Mouse (Mus musculus) retina, embryonic 14.5 days (tissue): ENCODE measurements around the gene Foxn3.

Source experiments
- DNase-seq: peaks from one replicate; pipeline ENCODE4 v3.0.0-alpha.2; 2015; ENCODE audit warnings: low spot score

Gene Foxn3

DNA sequence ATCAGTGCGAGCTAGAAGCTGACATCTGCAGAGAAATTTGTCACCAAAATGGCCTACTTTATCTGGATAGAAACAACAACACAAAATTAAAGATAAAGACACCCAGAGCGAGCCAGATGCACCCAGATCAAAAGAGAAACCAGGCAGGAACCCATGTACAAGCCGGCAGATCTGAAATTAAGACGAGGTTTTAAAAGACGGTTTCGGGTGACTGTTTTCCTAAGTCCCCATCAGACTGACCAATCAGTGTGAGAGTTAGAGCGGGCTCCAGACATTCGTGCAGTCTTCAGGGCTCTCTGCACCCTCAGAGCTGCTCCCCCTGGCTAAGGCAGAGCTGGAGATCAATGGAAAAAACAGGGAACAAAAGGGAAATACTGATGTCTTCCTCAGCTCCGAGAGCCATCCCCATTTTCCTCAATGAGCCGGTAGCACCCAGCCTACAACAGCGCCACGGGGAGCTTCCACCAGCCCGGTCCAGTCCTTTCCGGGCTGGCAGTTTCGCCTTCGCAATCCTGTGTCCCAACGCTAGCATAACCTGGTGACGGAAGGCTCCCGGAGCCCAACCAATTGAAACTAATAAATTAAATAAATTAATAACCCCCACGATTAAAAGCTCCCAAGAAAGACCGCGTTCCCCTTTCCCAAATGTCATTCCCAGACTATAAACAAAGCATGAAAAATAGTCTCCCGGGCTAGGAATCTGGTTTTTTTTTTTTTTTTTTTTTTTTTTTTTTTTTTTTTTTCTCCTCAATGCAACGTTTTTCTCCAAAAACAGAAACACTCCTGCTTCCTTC lies 1.1 kb downstream of the Foxn3 start:
- peak; percentile 71 for DNase-seq

DNA sequence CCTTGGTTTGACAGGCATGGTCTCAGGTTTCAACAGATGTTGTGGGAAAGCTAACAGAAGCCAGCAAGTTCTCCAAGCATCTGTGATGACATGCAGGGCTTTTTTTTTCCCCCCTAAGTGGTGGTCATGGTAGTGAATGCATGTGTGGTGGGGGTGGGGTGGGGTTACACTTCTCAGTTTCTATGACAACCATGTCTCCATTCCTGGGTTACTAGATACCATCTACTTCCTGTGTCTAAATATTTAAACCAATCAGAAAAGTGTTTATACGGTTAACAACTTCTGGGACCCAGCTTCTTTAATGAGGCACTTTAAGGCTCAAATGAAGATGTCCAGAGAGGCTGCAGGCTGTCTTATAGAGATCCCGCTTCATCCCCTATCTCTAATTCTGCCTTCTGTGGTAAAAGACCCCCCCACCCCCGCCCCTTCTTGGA lies 2.0 kb downstream of the Foxn3 start:
- peak; percentile 38 for DNase-seq

DNA sequence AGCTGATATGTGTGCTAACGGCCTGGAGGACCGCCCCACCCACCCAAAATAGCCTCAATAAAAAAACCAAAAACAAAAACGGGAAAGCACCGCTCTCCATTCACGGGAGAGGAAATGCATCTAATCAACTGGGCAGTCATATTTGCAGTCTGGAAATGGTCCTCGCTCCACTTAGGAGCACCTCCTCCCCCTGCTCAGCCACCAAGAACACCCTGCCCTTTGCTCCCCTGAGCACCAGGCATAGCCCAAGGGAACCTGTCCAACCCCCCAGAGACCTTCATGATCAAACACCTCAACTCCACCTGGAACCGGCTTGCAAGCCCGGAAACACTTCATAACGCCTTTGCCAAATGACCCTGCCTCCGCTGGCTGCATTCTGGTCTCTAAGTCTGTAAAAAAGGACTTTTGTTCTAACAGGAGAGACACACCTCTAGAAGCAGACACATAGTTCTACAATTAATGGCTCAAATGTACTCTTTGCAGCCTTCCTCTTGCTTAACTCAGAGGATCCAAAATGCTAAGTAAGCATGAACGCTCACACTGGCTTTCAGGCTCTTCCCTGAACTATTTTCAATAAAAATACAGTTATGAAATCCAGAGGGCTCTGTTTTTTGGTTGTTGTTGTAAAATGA lies 2.6 kb downstream of the Foxn3 start:
- no peak for DNase-seq

DNA sequence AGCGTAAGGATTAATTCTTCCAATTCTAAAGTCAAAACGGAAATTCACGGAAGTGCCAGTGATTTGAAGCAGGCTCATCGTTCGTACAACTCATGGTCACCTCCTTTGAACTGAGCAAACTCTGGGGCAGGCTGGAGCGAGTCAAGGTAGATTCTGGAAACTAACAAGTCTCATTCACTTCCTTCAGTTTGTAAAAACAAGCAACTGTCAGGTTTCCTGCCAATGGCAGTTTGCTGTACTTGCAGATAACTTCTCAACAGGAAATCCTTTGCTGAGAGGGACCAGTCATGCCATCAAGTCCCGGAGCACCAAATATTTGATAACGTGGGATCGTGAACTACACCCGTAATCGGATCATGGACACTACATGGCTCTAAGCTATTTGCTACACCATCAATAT lies 3.9 kb downstream of the Foxn3 start:
- DNase-seq, result no peak

DNA sequence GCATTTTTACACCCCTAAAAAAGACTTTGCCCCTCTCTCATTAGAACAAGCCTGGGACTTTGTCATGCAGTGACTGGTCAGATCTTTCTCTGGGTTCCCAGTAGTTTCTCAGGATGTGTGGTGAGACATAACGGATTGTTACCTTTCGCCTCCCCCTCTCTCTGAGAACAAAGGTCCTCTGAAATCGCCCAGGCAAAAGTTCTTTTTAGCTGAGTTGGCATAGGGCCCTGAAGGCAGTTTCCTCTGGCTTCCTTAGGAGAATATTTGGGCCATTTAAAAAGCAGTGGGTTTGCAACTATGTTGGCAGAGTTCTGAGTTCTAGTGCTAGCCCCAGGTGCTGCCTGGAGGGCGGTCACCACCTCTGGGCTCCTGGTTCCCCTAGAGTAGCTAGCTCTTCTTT lies 4.9 kb downstream of the Foxn3 start:
- no peak for DNase-seq

DNA sequence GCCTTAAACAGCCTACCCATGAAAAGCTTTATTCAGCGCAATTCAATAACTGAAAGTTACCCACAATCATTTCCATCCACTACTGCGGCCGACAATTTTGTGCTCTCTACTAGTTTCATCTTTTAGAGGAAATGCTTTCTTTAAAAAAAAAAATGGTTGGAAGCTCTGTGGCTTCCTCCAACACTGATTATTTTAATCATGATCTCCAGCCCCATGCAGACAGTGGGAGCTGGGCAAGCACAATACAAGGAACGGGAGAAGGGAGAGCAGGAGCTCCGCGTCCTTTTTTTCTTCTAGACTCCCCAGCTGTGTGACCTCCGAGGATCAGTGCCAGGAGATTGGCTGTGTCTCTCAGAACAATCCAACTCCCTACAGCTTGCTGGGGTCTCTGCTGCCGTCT lies 5.9 kb downstream of the Foxn3 start:
- no peak for DNase-seq

DNA sequence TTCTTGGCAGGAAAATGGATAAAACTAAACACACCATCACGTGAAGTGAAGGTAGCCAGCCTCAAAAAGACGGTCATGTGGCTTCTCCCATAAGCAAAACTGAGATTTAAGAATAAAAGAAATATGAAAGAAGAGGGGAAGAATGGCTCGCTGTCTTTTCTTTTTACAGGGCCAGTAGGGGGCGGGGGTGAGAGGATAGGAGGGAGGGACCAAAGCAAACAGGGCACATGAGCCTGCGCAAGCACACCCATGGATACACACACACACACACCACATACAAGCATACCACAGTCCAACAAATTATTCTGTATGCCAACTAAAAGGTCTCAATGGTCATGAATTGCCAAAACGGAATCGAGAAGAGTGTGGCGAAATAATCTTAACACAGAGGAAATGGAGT lies 12.8 kb downstream of the Foxn3 start:
- no peak for DNase-seq

DNA sequence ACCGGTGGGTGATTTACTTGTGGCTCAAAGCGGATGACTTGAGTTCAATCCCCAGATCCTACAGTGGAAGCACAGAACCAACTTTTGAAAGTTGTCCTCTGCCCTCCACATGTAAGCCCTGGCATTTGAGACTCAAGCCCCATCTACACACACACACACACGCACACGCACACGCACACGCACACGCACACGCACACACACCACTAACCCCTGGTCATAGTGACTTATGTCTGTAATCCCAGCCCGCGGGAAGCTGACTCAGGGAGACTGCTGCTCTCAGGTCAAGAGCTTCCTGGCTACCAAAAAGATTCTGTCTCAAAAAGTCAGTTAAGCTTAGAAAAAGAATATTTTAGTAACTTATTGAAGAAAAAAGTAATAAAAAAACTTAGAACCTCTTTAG lies 13.6 kb downstream of the Foxn3 start:
- DNase-seq, result no peak

DNA sequence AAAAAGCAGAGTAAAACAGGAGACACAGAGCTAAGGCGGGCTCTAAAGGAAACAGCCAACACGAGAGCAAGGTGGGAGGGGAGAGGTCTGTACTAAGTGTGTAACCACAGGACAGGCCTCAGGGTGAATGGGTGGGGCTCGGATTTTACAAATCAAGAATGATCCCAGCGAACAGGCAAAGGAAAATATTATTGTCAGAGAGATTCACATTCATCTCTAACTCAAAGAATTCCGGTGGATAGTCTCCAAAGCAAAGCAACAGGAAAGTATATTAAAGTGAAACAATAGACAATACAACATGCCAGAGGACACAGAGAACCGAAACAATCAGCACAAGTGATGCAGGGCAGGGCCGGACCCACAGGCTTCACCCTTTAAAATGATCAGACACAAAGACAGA lies 15.0 kb downstream of the Foxn3 start:
- DNase-seq, result no peak

DNA sequence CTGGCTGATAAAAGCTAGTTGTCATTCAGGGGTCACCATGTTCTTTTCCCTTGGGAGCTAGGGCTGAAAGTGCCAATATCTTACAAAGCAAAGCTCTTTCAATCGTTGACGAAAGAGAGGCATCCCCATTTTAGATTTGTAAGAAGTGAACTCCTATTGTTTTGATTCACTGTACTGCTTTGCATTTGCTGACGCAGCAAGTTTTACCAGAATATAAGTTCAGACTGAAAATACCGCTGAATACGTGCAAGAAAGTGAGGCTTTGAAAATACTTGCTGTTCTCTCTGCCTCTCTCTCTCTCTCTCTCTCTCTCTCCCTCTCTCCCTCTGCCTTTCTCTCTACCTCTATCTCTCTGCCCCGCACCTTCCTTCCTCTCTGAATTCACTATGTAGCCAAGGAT lies 16.1 kb downstream of the Foxn3 start:
- DNase-seq, result no peak

DNA sequence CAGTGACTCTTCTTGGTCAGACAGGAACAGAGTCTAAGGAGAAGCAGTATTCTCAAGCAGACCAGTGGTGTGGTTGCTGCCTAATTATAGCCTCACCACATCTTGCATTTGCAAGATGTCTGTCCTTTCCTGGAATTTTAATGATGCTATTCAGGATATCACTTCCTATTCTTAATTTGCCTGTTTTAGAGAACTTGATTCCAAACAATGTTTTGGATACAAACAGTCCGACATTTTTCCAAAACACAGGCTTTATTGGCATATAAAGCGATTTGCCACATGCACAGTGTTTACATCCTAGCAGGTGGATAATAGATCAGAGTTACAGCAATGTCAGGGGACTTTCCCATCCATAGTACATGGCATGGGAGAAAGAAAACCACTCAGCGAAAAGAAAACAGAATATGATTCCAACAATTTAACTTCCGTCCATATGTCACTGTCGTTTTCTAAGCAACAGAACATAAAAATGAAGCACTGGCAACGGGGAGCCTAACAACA lies 18.1 kb downstream of the Foxn3 start:
- no peak for DNase-seq

DNA sequence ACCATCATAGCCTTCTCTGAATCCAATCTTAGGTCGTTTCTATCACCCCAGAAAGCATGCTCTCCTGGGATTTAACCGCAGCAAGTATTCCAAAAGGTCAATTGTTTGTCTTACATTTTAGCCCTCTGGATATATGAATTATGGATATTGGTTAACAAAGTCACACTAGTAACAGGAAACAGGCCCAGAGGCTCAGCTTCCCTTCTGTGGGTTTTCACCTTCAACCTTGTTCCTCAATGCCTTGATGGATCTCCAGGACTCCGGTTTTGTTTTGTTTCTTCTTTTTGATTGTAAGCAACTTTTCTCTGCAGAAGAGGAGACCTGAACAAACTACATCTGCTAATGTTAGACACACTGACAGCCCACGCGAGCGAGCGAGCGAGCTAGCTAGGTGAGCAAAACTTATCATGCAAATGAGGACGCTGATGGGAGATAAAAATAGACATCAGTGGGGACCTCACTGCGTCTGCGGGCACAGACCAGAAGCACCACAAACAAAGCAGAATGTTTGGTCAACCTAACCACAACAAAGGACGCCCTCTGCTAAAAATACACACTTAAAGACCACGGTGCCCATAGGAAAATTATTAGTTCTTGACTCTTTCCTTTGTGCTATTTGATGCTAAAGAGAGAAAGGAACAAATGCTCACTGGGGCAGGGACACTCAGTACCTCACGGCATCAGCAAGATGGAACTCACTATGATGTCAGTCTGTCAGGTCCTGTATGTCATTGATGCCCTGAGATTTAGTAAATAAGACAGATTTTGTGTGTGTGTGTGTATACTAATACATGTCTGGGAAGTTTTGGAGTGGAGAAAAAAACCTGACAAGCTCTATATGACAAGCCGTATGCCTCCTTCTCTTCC lies 18.9 kb downstream of the Foxn3 start:
- no peak for DNase-seq

DNA sequence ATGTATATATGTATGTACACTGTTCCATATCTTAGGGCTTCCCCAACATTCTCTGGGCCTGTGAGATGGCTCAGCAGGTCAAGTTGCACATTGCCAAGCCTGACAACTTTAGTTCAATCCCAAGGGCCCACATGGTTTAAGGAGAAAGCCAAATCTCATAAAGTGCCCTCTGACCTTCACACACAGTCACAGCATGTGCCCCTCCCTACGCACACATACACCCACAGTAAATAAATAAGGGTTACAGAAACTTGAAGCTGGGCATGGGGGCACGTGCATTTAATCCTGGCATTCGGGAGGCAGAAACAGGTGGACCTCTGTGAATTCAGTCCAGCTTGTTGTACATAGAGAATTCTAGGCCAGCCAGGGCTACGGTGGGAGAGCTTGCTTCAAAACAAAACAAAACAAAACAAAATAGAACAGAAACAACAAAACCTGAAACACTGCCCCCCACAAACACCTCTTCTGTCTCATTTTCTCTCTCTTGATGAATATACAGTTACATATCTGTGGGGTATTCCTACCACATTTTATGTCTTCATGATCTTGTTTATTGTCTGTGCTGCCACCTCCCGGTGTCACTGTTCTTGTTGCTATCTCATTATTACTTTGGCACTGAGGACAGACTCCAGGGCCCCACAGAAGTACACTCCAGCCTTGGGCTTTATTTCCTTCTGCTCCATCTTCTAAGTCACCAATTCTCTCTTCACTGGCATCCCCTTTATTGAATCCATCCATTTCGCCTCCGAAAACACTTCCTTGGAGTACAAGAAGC lies 19.8 kb downstream of the Foxn3 start:
- DNase-seq, result no peak

DNA sequence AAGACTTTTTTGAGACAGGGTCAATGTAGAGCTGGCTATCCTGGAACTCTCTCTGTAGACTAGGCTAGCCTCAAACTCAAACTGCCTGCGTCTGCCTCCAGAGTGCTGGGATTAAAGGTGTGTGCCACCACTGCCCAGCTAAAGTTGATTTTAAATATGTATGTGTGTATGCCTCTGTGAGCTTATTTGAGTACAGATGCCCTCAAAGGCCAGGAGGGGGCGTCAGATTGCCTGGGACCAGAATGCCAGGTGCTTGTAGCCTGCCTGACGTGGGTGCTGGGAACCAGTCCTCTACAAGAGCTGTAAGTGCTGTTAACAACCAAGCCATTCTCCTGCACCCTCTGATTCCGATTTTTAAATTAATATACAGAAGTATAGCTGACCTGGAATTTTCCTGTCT lies 23.2 kb downstream of the Foxn3 start:
- DNase-seq, result no peak

DNA sequence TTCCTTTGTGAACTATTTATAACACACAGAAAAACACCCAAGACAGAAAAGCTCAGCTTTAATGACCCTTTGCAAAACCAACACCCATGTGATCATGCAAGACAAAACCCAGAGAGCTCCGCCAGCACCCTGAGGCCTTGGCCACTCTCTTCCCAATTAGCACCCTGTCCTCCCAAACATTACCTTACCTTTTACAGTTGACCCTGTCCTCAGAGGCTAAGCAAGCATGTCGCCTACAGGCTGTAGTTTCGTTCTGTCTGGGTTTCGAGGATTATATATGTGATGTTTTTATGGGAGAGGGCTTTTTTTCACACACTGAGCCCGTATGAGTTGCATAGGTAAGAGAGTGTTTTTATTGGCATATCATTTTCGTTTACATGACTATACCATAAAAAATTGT lies 26.1 kb downstream of the Foxn3 start:
- no peak for DNase-seq

DNA sequence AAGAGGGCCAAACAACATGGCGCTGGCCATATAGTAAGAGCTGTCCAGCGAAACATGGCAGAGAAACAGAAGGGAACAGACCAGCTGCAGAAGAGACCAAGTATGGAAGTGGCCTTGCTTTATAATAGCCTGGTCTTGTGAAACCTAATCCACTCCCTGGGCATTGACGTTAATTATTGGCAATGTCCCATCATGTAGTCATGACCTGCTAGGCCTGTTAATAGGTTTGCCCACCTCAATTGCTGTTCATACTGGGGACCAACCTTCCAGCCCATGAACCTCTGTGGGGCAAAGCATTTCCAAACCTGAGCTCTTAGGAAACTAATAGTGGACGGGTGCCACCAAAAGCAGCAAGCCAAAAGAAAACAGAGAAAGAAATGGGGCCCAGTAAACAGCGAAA lies 27.0 kb downstream of the Foxn3 start:
- DNase-seq, result no peak

DNA sequence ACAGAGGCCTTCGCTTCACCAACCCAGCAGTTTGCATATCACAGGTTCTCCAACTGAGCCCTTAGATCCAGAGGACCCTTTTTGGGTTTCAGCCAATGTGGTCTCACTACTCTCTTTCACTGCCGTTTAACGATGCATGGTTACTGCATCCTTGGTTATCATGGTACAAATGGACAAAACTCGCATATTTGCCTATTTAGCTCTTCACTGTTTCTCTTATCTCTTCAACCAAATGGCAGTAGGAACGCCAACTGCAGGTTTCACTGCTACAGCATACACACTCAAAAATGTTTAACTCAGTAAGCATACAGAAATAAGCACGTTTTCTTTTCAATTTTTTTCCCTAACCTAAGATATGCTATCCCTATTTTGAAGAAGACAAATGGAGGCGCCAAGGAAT lies 31.0 kb downstream of the Foxn3 start:
- no peak for DNase-seq

DNA sequence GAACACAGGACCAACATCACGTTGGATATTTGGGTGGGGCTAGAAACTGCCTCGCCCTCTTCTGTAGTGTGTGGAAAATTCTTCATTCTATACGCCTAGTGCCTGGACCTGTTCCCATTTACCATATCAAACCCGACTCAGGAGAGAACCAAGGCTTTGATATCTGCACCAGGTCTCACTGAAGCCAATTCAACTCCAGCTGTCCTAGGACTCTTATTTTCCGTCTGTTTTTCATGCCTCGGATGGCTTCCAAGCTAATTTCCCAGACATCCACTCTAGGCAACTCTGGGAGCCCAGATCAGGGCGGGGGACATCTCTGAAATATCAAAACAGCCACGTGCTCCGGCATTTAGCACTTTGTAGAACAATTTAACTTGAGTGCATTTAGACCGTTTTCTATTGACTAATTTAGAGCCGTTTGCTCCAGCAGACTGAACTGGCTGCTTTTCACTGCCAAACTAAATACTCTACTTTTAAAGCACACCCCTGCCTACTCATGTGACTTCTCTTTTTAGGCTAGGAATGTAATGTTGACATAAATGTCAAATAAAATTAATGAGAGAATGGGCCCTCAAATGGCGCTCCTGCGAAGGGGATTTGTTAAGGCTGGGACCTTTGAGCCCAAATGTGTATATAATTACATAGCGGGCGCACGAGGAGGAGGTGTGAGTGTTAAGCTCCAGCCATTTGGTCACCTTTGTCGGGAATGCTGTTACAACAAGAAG lies 33.5 kb downstream of the Foxn3 start:
- peak; percentile 24 for DNase-seq

DNA sequence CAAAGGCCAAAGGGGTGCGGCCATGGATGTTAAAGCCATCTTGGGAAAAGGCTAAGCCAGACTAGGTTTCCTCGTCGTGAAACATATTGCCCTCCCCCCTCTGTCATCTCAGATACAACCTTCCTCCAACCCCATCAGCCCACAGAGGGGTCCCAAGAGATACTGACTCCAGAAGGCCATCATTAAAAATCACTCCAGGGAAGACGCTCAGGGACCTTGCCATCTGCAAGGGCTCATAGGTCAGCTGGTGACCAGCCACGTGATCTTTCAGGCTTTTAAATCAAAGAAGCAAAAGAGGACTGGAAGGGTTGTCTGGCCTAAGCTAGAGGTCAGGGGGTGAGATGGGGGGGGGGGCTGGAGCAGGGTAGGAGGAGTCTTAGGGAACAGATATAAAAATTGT lies 34.4 kb downstream of the Foxn3 start:
- DNase-seq, result peak; percentile 30

DNA sequence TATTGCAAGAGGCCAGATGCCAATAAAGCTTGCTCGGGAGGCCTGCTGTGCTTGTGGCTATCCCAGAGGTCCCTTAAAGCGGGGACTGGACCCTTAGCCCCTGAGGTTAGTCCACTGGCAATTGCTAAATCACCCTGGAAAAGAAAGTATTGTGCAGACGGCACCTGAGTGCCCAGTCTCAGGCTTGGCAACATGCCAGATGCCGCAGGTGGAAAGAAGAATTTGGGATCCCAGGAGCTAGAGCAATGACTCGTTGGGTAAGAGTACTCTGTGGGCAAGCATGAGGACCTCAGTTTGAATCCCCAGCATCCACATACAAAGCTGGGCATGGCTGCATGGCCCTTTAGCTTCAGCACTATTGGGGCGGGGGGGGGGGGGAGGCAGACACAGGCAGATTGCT lies 35.9 kb downstream of the Foxn3 start:
- no peak for DNase-seq

DNA sequence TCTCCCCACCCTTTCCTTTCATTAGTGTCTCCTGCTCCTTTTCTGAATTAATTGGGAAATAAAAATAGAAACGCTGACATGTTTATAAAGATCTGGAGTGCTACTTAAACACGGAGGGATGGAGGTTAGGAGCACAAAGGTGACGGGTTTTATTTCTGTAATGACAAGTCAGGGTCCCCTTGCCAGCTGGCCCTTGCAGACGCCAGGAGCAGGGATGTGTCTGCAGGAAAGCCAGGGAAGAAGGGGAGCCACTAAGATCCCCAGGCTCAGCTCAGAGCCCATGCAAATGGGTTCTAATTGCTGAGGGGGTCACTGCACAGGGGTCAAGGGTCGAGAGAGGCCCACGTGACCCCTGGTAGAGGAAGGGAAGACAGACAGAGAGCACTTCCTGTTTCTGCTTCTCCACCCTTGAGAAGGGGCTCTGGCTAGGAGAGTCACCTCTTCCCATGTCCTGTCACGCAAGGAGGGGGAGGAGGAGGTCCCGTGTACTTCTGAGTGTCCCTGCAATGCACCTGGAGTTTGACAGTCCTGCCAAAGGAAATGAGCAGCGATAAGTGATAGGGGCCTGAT lies 36.7 kb downstream of the Foxn3 start:
- peak; percentile 13 for DNase-seq
